Comparison of ENCODE assay signal across 8 mouse cellular contexts in genomic region chr10:43155046-43155560, GRCm38 (mm10). TPM values are rescaled to one million over a fixed set of nuclear protein-coding genes. Genes with fewer than 3 reads are reported as not detected.
A peak's percentile ranks its signal among the peaks of the same experiment; 100 is the strongest.
DNase-seq lines count a peak whose midpoint lies in the region; ATAC-seq and TF ChIP-seq lines count a peak whose summit lies in the region.

No protein-coding gene starts in this region.

- peak; percentile 88 for ATAC-seq in hindbrain, embryonic 11.5 days (ENCODE audit: low FRiP score)
- peak; percentile 82 for ATAC-seq in stomach, postnatal 0 days (ENCODE audit: low FRiP score, low TSS enrichment)

- no peaks in the 10 kb centered on the region for H3K9me3 ChIP-seq in hindbrain, embryonic 11.5 days (ENCODE audit: control insufficient read depth, low read length)
- no peaks in the 10 kb centered on the region for H3K9me3 ChIP-seq in midbrain, embryonic 10.5 days (replicated peaks)
- H3K9me3 ChIP-seq in stomach, postnatal 0 days (ENCODE audit: control insufficient read depth, low read length) = no peaks in the 10 kb centered on the region

- no peak overlapping the region for H3K4me3 ChIP-seq in hindbrain, embryonic 11.5 days (ENCODE audit: low read depth, low read length)
- peak overlapping the region; percentile 37 for H3K4me3 ChIP-seq in midbrain, embryonic 10.5 days
- H3K4me3 ChIP-seq in stomach, postnatal 0 days (ENCODE audit: low read depth, low read length) = peak overlapping the region; percentile 6; the same call in 1 of the 2 replicates

- no peaks in the 10 kb centered on the region for H3K27me3 ChIP-seq in hindbrain, embryonic 11.5 days (ENCODE audit: control insufficient read depth, insufficient read depth, low read length)
- no peaks in the 10 kb centered on the region for H3K27me3 ChIP-seq in midbrain, embryonic 10.5 days (ENCODE audit: low read depth, poor library complexity, severe bottlenecking)
- no peaks in the 10 kb centered on the region for H3K27me3 ChIP-seq in stomach, postnatal 0 days (ENCODE audit: control insufficient read depth, insufficient read depth, low read length)

- DNase-seq in MN1 (ENCODE audit: low spot score) = peak; percentile 77
- peak; percentile 55 for DNase-seq in adrenal gland, postnatal 25 days
- DNase-seq in gastrocnemius, adult 18-20 months (ENCODE audit: low spot score) = peak; percentile 86
- peak; percentile 90 for DNase-seq in hindbrain, embryonic 11.5 days (ENCODE audit: low spot score)
- peak; percentile 57 to 58 for DNase-seq in layer of hippocampus, postnatal 10 days (ENCODE audit: low spot score in 2 of 2)
- DNase-seq in midbrain, embryonic 10.5 days (ENCODE audit: low spot score) = peak; percentile 92
- DNase-seq in stomach, postnatal 0 days (ENCODE audit: low spot score) = peak; percentile 63
- no peak for DNase-seq in c-Kit-positive CD71-positive TER-119-positive erythroid progenitor cells, embryonic 14.5 days (ENCODE audit: low spot score)

- peak overlapping the region; percentile 26; the same call in 1 of the 2 replicates for H3K4me2 ChIP-seq in hindbrain, embryonic 11.5 days (replicated peaks; ENCODE audit: low read depth, low read length)
- H3K4me2 ChIP-seq in stomach, postnatal 0 days (replicated peaks; ENCODE audit: low read depth) = peak overlapping the region; percentile 31

- no peak overlapping the region for H3K9ac ChIP-seq in hindbrain, embryonic 11.5 days (ENCODE audit: low read depth, low read length)
- peak overlapping the region; percentile 35; the same call in 1 of the 2 replicates for H3K9ac ChIP-seq in stomach, postnatal 0 days (ENCODE audit: low read length)

- H3K4me1 ChIP-seq in hindbrain, embryonic 11.5 days (replicated peaks; ENCODE audit: control insufficient read depth, insufficient read depth, low read length) = peaks cover 11% of the 10 kb centered on the region
- H3K4me1 ChIP-seq in midbrain, embryonic 10.5 days = peaks cover 38% of the 10 kb centered on the region
- no peaks in the 10 kb centered on the region for H3K4me1 ChIP-seq in stomach, postnatal 0 days (replicated peaks; ENCODE audit: control insufficient read depth, insufficient read depth)

- TF ChIP-seq EP300 in stomach, postnatal 0 days (optimal IDR thresholded peaks at IDR 0.05) = no peak

- peak overlapping the region; percentile 84 for H3K27ac ChIP-seq in hindbrain, embryonic 11.5 days (ENCODE audit: low read depth, low read length)
- H3K27ac ChIP-seq in midbrain, embryonic 10.5 days (replicated peaks) = peak overlapping the region; percentile 86
- peak overlapping the region; percentile 71 for H3K27ac ChIP-seq in stomach, postnatal 0 days (replicated peaks)

- H3K36me3 ChIP-seq in hindbrain, embryonic 11.5 days (ENCODE audit: control insufficient read depth, insufficient read depth, low read length) = no peaks in the 10 kb centered on the region
- 0 out of 2 replicates have a peak, but pooled peaks cover 2% of the 10 kb centered on the region for H3K36me3 ChIP-seq in midbrain, embryonic 10.5 days
- no peaks in the 10 kb centered on the region for H3K36me3 ChIP-seq in stomach, postnatal 0 days (ENCODE audit: control insufficient read depth, insufficient read depth, low read length)

- TF ChIP-seq CTCF in stomach, postnatal 0 days (IDR thresholded peaks at IDR 0.05; ENCODE audit: low read depth) = no peak

- 11% methylated on average over 12 of the region's 12 CpGs for WGBS in hindbrain, embryonic 11.5 days
- WGBS in midbrain, embryonic 10.5 days = 13% methylated on average over 12 of the region's 12 CpGs
- WGBS in stomach, postnatal 0 days = 15% methylated on average over 12 of the region's 12 CpGs

RNA-seq across cellular contexts. Expression of gene Sobp, which starts 19.2 kb away (rescaled TPM):
- total RNA-seq in adrenal gland, postnatal 25 days (2021) = 6.2 and 6.3 TPM in 2 replicates
- 10 to 100 TPM; 29.6 to 36.3 TPM for total RNA-seq in gastrocnemius, adult 18-20 months (2021)
- polyA plus RNA-seq in hindbrain, embryonic 11.5 days (2014; fragmentation: Nextera tagmentation; extraction: Ambion mirVana) = 7.1 and 11.1 TPM in 2 replicates
- 100 to 1,000 TPM; 104 TPM for total RNA-seq in layer of hippocampus, postnatal 10 days (2021)
- polyA plus RNA-seq in midbrain, embryonic 10.5 days (2016; fragmentation: Nextera tagmentation; extraction: Ambion mirVana) = 2.0 and 2.3 TPM in 2 replicates
- polyA plus RNA-seq in stomach, postnatal 0 days (2015; fragmentation: Nextera tagmentation; extraction: Ambion mirVana) = 0.75 and 1.2 TPM in 2 replicates

RNA-seq across cellular contexts. Expression of gene 9030612E09Rik, which starts 19.4 kb away (rescaled TPM):
- 0.82 TPM in 1 of 2 replicates, not detected in the other for total RNA-seq in adrenal gland, postnatal 25 days (2021)
- total RNA-seq in gastrocnemius, adult 18-20 months (2021) = 1 to 10 TPM; 2.0 to 2.1 TPM
- 1.4 and 2.0 TPM in 2 replicates for polyA plus RNA-seq in hindbrain, embryonic 11.5 days (2014; fragmentation: Nextera tagmentation; extraction: Ambion mirVana)
- 1 to 10 TPM; 1.3 to 1.5 TPM for total RNA-seq in layer of hippocampus, postnatal 10 days (2021)
- polyA plus RNA-seq in midbrain, embryonic 10.5 days (2016; fragmentation: Nextera tagmentation; extraction: Ambion mirVana) = 0.79 and 1.3 TPM in 2 replicates
- polyA plus RNA-seq in stomach, postnatal 0 days (2015; fragmentation: Nextera tagmentation; extraction: Ambion mirVana) = 0.18 and 0.48 TPM in 2 replicates
